Mouse (Mus musculus): ENCODE data around the gene 1110008P14Rik. TPM values are rescaled to one million over a fixed set of nuclear protein-coding genes. Genes with fewer than 3 reads are reported as not detected.
A peak's percentile ranks its signal among the peaks of the same experiment; 100 is the strongest.

Gene 1110008P14Rik
- polyA plus RNA-seq, 1 experiment from 2014 or later, result 41.5 TPM

- H3K27me3 ChIP-seq (ENCODE audit: control insufficient read depth, insufficient read depth, low read length), result no peaks in the 10 kb centered on the region
- peak overlapping the region; percentile 92 for H3K27ac ChIP-seq (ENCODE audit: low read length)
- peak; percentile 95 for ATAC-seq (ENCODE audit: insufficient read depth, low FRiP score)
- under 1% methylated on average over 59 of the region's 59 CpGs for WGBS
- no peaks in the 10 kb centered on the region; the same call in 1 of the 2 replicates for H3K36me3 ChIP-seq (ENCODE audit: control insufficient read depth, insufficient read depth, low read length)
- peak overlapping the region; percentile 89 for H3K9ac ChIP-seq (ENCODE audit: low read length)
- H3K4me2 ChIP-seq (ENCODE audit: low read depth, low read length), result peak overlapping the region; percentile 95
- H3K9me3 ChIP-seq (replicated peaks; ENCODE audit: control insufficient read depth, low read length), result no peaks in the 10 kb centered on the region
- H3K4me3 ChIP-seq (replicated peaks; ENCODE audit: low read length), result peak overlapping the region; percentile 79
- peaks cover 11% of the 10 kb centered on the region for H3K4me1 ChIP-seq (ENCODE audit: control insufficient read depth, insufficient read depth, low read length)
These were observed 14.3 kb upstream of the 1110008P14Rik start for GRCm38 (mm10) chr2:32395946-32396621.

GRCm38 (mm10) chr2:32395484-32395945, 13.8 kb upstream of the 1110008P14Rik start, which contains the start of gene Ptges2:
TSS of gene Ptges2 (plus strand) at chr2:32395896.
- peak within 1 kb of the TSS; percentile 92 for H3K27ac ChIP-seq (ENCODE audit: low read length)
- WGBS, result under 1% methylated on average over 31 of the region's 31 CpGs
- peak; percentile 90 for ATAC-seq (ENCODE audit: insufficient read depth, low FRiP score)
- peak within 1 kb of the TSS; percentile 95 for H3K4me2 ChIP-seq (ENCODE audit: low read depth, low read length)
- H3K36me3 ChIP-seq (ENCODE audit: control insufficient read depth, insufficient read depth, low read length), result no peaks in the 10 kb centered on the region; the same call in 1 of the 2 replicates
- no peaks in the 10 kb centered on the region for H3K9me3 ChIP-seq (replicated peaks; ENCODE audit: control insufficient read depth, low read length)
- no peaks in the 10 kb centered on the region for H3K27me3 ChIP-seq (ENCODE audit: control insufficient read depth, insufficient read depth, low read length)
- H3K4me3 ChIP-seq (replicated peaks; ENCODE audit: low read length), result peak within 1 kb of the TSS; percentile 79
- H3K4me1 ChIP-seq (ENCODE audit: control insufficient read depth, insufficient read depth, low read length), result peaks cover 11% of the 10 kb centered on the region
- peak within 1 kb of the TSS; percentile 89 for H3K9ac ChIP-seq (ENCODE audit: low read length)

- H3K4me3 ChIP-seq (replicated peaks; ENCODE audit: low read length), result peak overlapping the region; percentile 79
- peak overlapping the region; percentile 89 for H3K9ac ChIP-seq (ENCODE audit: low read length)
- H3K4me2 ChIP-seq (ENCODE audit: low read depth, low read length), result peak overlapping the region; percentile 95
- H3K9me3 ChIP-seq (replicated peaks; ENCODE audit: control insufficient read depth, low read length), result no peaks in the 10 kb centered on the region
- 3% methylated on average over 8 of the region's 8 CpGs for WGBS
- ATAC-seq (ENCODE audit: insufficient read depth, low FRiP score), result peak; percentile 5; the same call in 1 of the 2 replicates
- H3K27ac ChIP-seq (ENCODE audit: low read length), result peak overlapping the region; percentile 92
- no peaks in the 10 kb centered on the region; the same call in 1 of the 2 replicates for H3K36me3 ChIP-seq (ENCODE audit: control insufficient read depth, insufficient read depth, low read length)
- no peaks in the 10 kb centered on the region for H3K27me3 ChIP-seq (ENCODE audit: control insufficient read depth, insufficient read depth, low read length)
- peaks cover 11% of the 10 kb centered on the region for H3K4me1 ChIP-seq (ENCODE audit: control insufficient read depth, insufficient read depth, low read length)
These were observed 13.2 kb upstream of the 1110008P14Rik start for GRCm38 (mm10) chr2:32394973-32395372.

GRCm38 (mm10) chr2:32392063-32392462, 10.3 kb upstream of the 1110008P14Rik start:
- no peak overlapping the region for H3K9ac ChIP-seq (ENCODE audit: low read length)
- H3K4me1 ChIP-seq (ENCODE audit: control insufficient read depth, insufficient read depth, low read length), result peaks cover 9% of the 10 kb centered on the region
- no peaks in the 10 kb centered on the region for H3K36me3 ChIP-seq (ENCODE audit: control insufficient read depth, insufficient read depth, low read length)
- no peak overlapping the region for H3K4me2 ChIP-seq (ENCODE audit: low read depth, low read length)
- H3K4me3 ChIP-seq (replicated peaks; ENCODE audit: low read length), result no peak overlapping the region
- H3K27ac ChIP-seq (ENCODE audit: low read length), result no peak overlapping the region
- 76% methylated on average over 5 of the region's 5 CpGs for WGBS
- no peaks in the 10 kb centered on the region for H3K27me3 ChIP-seq (ENCODE audit: control insufficient read depth, insufficient read depth, low read length)
- ATAC-seq (ENCODE audit: insufficient read depth, low FRiP score), result no peak
- no peaks in the 10 kb centered on the region for H3K9me3 ChIP-seq (replicated peaks; ENCODE audit: control insufficient read depth, low read length)

GRCm38 (mm10) chr2:32390871-32391270, 9.1 kb upstream of the 1110008P14Rik start:
- 58% methylated on average over 8 of the region's 8 CpGs for WGBS
- ATAC-seq (ENCODE audit: insufficient read depth, low FRiP score), result no peak
- Histone ChIP-seq H3K4me3 (replicated peaks; ENCODE audit: low read length) (no peak overlapping the region), H3K4me1 (ENCODE audit: control insufficient read depth, insufficient read depth, low read length) (peaks cover 5% of the 10 kb centered on the region), H3K4me2 (ENCODE audit: low read depth, low read length) (no peak overlapping the region), H3K36me3 (ENCODE audit: control insufficient read depth, insufficient read depth, low read length) (no peaks in the 10 kb centered on the region), H3K9ac (ENCODE audit: low read length) (0 out of 2 replicates have a peak overlapping the region, but pooled peaks have one; percentile 26), H3K27me3 (ENCODE audit: control insufficient read depth, insufficient read depth, low read length) (no peaks in the 10 kb centered on the region), H3K9me3 (replicated peaks; ENCODE audit: control insufficient read depth, low read length) (no peaks in the 10 kb centered on the region), H3K27ac (ENCODE audit: low read length) (no peak overlapping the region)

GRCm38 (mm10) chr2:32389157-32389556, 7.4 kb upstream of the 1110008P14Rik start:
- H3K9me3 ChIP-seq (replicated peaks; ENCODE audit: control insufficient read depth, low read length), result no peaks in the 10 kb centered on the region
- no peak overlapping the region for H3K4me2 ChIP-seq (ENCODE audit: low read depth, low read length)
- no peaks in the 10 kb centered on the region for H3K4me1 ChIP-seq (ENCODE audit: control insufficient read depth, insufficient read depth, low read length)
- H3K36me3 ChIP-seq (ENCODE audit: control insufficient read depth, insufficient read depth, low read length), result no peaks in the 10 kb centered on the region
- H3K4me3 ChIP-seq (replicated peaks; ENCODE audit: low read length), result no peak overlapping the region
- ATAC-seq (ENCODE audit: insufficient read depth, low FRiP score), result no peak
- H3K27me3 ChIP-seq (ENCODE audit: control insufficient read depth, insufficient read depth, low read length), result no peaks in the 10 kb centered on the region
- H3K27ac ChIP-seq (ENCODE audit: low read length), result no peak overlapping the region
- no peak overlapping the region for H3K9ac ChIP-seq (ENCODE audit: low read length)
- WGBS, result 64% methylated on average over 2 of the region's 2 CpGs

- 51% methylated on average over 5 of the region's 5 CpGs for WGBS
- Histone ChIP-seq H3K27me3 (ENCODE audit: control insufficient read depth, insufficient read depth, low read length) (0 out of 2 replicates have a peak, but pooled peaks cover 2% of the 10 kb centered on the region), H3K9me3 (replicated peaks; ENCODE audit: control insufficient read depth, low read length) (no peaks in the 10 kb centered on the region), H3K27ac (ENCODE audit: low read length) (no peak within 1 kb of the TSS), H3K4me3 (replicated peaks; ENCODE audit: low read length) (no peak within 1 kb of the TSS), H3K36me3 (ENCODE audit: control insufficient read depth, insufficient read depth, low read length) (no peaks in the 10 kb centered on the region), H3K9ac (ENCODE audit: low read length) (no peak within 1 kb of the TSS; the same call in 1 of the 2 replicates), H3K4me1 (ENCODE audit: control insufficient read depth, insufficient read depth, low read length) (no peaks in the 10 kb centered on the region), H3K4me2 (ENCODE audit: low read depth, low read length) (no peak within 1 kb of the TSS)
- ATAC-seq (ENCODE audit: insufficient read depth, low FRiP score), result no peak
These were observed 6.2 kb upstream of the 1110008P14Rik start, which contains the start of gene Lcn2 for GRCm38 (mm10) chr2:32387706-32388490. TSS of gene Lcn2 (minus strand) at chr2:32388252.

GRCm38 (mm10) chr2:32382689-32383088, 951 bp upstream of the 1110008P14Rik start:
- WGBS, result 79% methylated on average over 2 of the region's 2 CpGs
- Histone ChIP-seq H3K9me3 (replicated peaks; ENCODE audit: control insufficient read depth, low read length) (no peaks in the 10 kb centered on the region), H3K27me3 (ENCODE audit: control insufficient read depth, insufficient read depth, low read length) (0 out of 2 replicates have a peak, but pooled peaks cover 2% of the 10 kb centered on the region), H3K36me3 (ENCODE audit: control insufficient read depth, insufficient read depth, low read length) (no peaks in the 10 kb centered on the region), H3K27ac (ENCODE audit: low read length) (no peak overlapping the region), H3K9ac (ENCODE audit: low read length) (no peak overlapping the region), H3K4me3 (replicated peaks; ENCODE audit: low read length) (no peak overlapping the region), H3K4me1 (ENCODE audit: control insufficient read depth, insufficient read depth, low read length) (peaks cover 6% of the 10 kb centered on the region; the same call in 1 of the 2 replicates), H3K4me2 (ENCODE audit: low read depth, low read length) (no peak overlapping the region)
- ATAC-seq (ENCODE audit: insufficient read depth, low FRiP score), result no peak

Data from stomach, embryonic 16.5 days (tissue).